Mouse (Mus musculus) neutrophil, adult 5-6 weeks (primary cell): ENCODE measurements around the gene Trim37. TPM values are rescaled to one million over a fixed set of nuclear protein-coding genes. Genes with fewer than 3 reads are reported as not detected.
"Not testable (repeated sequence)": the region's sequence is repeated elsewhere in the genome, so short reads cannot be mapped to it uniquely, and the experiment has no call there.

ENCODE experiments used
- ATAC-seq: fragments of 151-379, 151-347 bp; 2 replicates; pipeline ENCODE4 v1.8.0; 2017; ENCODE audit warnings: mild to moderate bottlenecking, moderate TSS enrichment; ENCODE audit not compliant: insufficient number of reproducible peaks, poor library complexity, low FRiP score, severe bottlenecking; ENCODE audit errors: extremely low read depth
- total RNA-seq: library from RNA; stranded (forward); fragments of 200-1000 nt; gene quantifications from 2 replicates; pipeline ENCODE4 v1.2.3, GENCODE M21; 2017

Trim37 gene
- total RNA-seq, 1 experiment from 2014 or later, result 7.9 TPM

GRCm38 (mm10) chr11:87261705-87262104, 134.8 kb downstream of the Trim37 start:
- not testable (repeated sequence) for ATAC-seq

GRCm38 (mm10) chr11:87263946-87264345, 137.1 kb downstream of the Trim37 start:
- no peak for ATAC-seq

DNA sequence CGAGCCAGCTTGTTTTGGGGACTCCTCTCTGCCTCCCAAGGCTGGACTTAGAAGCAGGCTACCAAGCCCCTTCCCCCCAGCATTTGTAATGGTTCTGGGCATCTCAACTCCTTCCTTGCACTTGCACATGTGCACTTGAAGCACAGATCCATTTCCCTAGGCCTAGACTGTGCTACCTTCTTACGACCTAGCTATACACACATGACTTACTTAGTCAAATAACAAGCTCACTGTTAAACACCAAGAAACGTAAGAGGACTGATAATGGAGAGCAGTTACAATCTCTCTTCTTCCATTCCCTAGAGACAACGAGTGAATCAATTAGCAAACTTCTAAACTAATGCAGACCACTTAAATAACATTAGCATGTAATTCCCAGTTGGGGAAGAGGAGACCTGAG, 139.4 kb downstream of the Trim37 start:
- ATAC-seq, result no peak

GRCm38 (mm10) chr11:87268803-87269202, 141.9 kb downstream of the Trim37 start:
- no peak for ATAC-seq

Other genes starting within 250 kb of the Trim37 start
- gene Ypel2, start 133.4 kb upstream of the Trim37 start, total RNA-seq, result 2.8 and 4.1 TPM in 2 replicates
- not detected in 2 replicates for gene Gdpd1, start 53.0 kb upstream of the Trim37 start, total RNA-seq
- 21.1 and 26.0 TPM in 2 replicates for gene Smg8, start 40.3 kb upstream of the Trim37 start, total RNA-seq
- gene Prr11, start 18.4 kb upstream of the Trim37 start, total RNA-seq, result 0.23 and 0.25 TPM in 2 replicates
- 6.6 and 11.3 TPM in 2 replicates for gene Ska2, start 17.8 kb upstream of the Trim37 start, total RNA-seq
- gene Ppm1e, start 231.9 kb downstream of the Trim37 start, total RNA-seq, result 4.1 and 5.4 TPM in 2 replicates